Mouse (Mus musculus): ENCODE results near the gene Acox3. TPM values are rescaled to one million over a fixed set of nuclear protein-coding genes. Genes with fewer than 3 reads are reported as not detected.

Acox3 gene
- total and polyA plus RNA-seq, 2 experiments from 2014 or later: 15.6 to 29.5 TPM

GRCm38 (mm10) chr5:35601526-35601925, 18.7 kb downstream of the Acox3 start:
- Histone ChIP-seq H3K9ac (replicated peaks; ENCODE audit: low read length, poor library complexity, severe bottlenecking) (no peak overlapping the region), H3K27me3 (ENCODE audit: insufficient read depth, low read length) (no peaks in the 10 kb centered on the region), H3K4me2 (ENCODE audit: low read depth, low read length, poor library complexity, severe bottlenecking) (no peak overlapping the region), H3K27ac (ENCODE audit: low read depth, low read length) (no peak overlapping the region), H3K9me3 (ENCODE audit: low read length) (no peaks in the 10 kb centered on the region), H3K4me3 (ENCODE audit: low read depth, low read length) (no peak overlapping the region), H3K4me1 (ENCODE audit: insufficient read depth, low read length) (no peaks in the 10 kb centered on the region), H3K36me3 (ENCODE audit: insufficient read depth, low read length) (peaks cover 53% of the 10 kb centered on the region)
- TF ChIP-seq CTCF (IDR thresholded peaks at IDR 0.05): no peak
- WGBS: 87% methylated on average over 8 of the region's 8 CpGs
- DNase-seq (ENCODE audit: low spot score) (no peak), ATAC-seq (ENCODE audit: low FRiP score) (no peak)

- Histone ChIP-seq H3K27ac (ENCODE audit: low read depth, low read length) (no peak overlapping the region), H3K4me3 (ENCODE audit: low read depth, low read length) (no peak overlapping the region), H3K4me2 (ENCODE audit: low read depth, low read length, poor library complexity, severe bottlenecking) (no peak overlapping the region), H3K9me3 (ENCODE audit: low read length) (no peaks in the 10 kb centered on the region), H3K27me3 (ENCODE audit: insufficient read depth, low read length) (no peaks in the 10 kb centered on the region), H3K36me3 (ENCODE audit: insufficient read depth, low read length) (peaks cover 34% of the 10 kb centered on the region), H3K4me1 (ENCODE audit: insufficient read depth, low read length) (peaks cover 5% of the 10 kb centered on the region; the same call in 1 of the 2 replicates), H3K9ac (replicated peaks; ENCODE audit: low read length, poor library complexity, severe bottlenecking) (no peak overlapping the region)
- 81% methylated on average over 7 of the region's 7 CpGs for WGBS
- no peak for TF ChIP-seq CTCF (IDR thresholded peaks at IDR 0.05)
- DNase-seq (ENCODE audit: low spot score) (no peak), ATAC-seq (ENCODE audit: low FRiP score) (no peak)
Observed at GRCm38 (mm10) chr5:35605355-35605754, 22.5 kb downstream of the Acox3 start.

GRCm38 (mm10) chr5:35606800-35607199, 24.0 kb downstream of the Acox3 start:
- no peaks in the 10 kb centered on the region for H3K27me3 ChIP-seq (ENCODE audit: insufficient read depth, low read length)
- H3K4me1 ChIP-seq (ENCODE audit: insufficient read depth, low read length): peaks cover 5% of the 10 kb centered on the region; the same call in 1 of the 2 replicates
- no peak for TF ChIP-seq CTCF (IDR thresholded peaks at IDR 0.05)
- DNase-seq (ENCODE audit: low spot score): no peak
- H3K4me2 ChIP-seq (ENCODE audit: low read depth, low read length, poor library complexity, severe bottlenecking): no peak overlapping the region
- H3K36me3 ChIP-seq (ENCODE audit: insufficient read depth, low read length): peaks cover 25% of the 10 kb centered on the region
- H3K9me3 ChIP-seq (ENCODE audit: low read length): no peaks in the 10 kb centered on the region
- H3K27ac ChIP-seq (ENCODE audit: low read depth, low read length): no peak overlapping the region
- no peak overlapping the region for H3K9ac ChIP-seq (replicated peaks; ENCODE audit: low read length, poor library complexity, severe bottlenecking)
- H3K4me3 ChIP-seq (ENCODE audit: low read depth, low read length): no peak overlapping the region
- 96% methylated on average over 7 of the region's 7 CpGs for WGBS
- ATAC-seq (ENCODE audit: low FRiP score): no peak

- ATAC-seq (ENCODE audit: low FRiP score) (0 out of 2 replicates have a peak, but pooled peaks have one; percentile 47), DNase-seq (ENCODE audit: low spot score) (no peak)
- H3K9ac ChIP-seq (replicated peaks; ENCODE audit: low read length, poor library complexity, severe bottlenecking): no peak overlapping the region
- H3K27me3 ChIP-seq (ENCODE audit: insufficient read depth, low read length): no peaks in the 10 kb centered on the region
- no peak for TF ChIP-seq CTCF (IDR thresholded peaks at IDR 0.05)
- no peak overlapping the region for H3K4me2 ChIP-seq (ENCODE audit: low read depth, low read length, poor library complexity, severe bottlenecking)
- 73% methylated on average over 6 of the region's 7 CpGs for WGBS
- no peak overlapping the region for H3K27ac ChIP-seq (ENCODE audit: low read depth, low read length)
- no peaks in the 10 kb centered on the region for H3K9me3 ChIP-seq (ENCODE audit: low read length)
- peaks cover 18% of the 10 kb centered on the region for H3K36me3 ChIP-seq (ENCODE audit: insufficient read depth, low read length)
- H3K4me3 ChIP-seq (ENCODE audit: low read depth, low read length): no peak overlapping the region
- H3K4me1 ChIP-seq (ENCODE audit: insufficient read depth, low read length): peaks cover 5% of the 10 kb centered on the region; the same call in 1 of the 2 replicates
Observed at GRCm38 (mm10) chr5:35607784-35608183, 24.9 kb downstream of the Acox3 start.

GRCm38 (mm10) chr5:35608559-35608958, 25.7 kb downstream of the Acox3 start:
- Histone ChIP-seq H3K36me3 (ENCODE audit: insufficient read depth, low read length) (peaks cover 11% of the 10 kb centered on the region; the same call in 1 of the 2 replicates), H3K27me3 (ENCODE audit: insufficient read depth, low read length) (no peaks in the 10 kb centered on the region), H3K27ac (ENCODE audit: low read depth, low read length) (no peak overlapping the region), H3K4me2 (ENCODE audit: low read depth, low read length, poor library complexity, severe bottlenecking) (no peak overlapping the region), H3K9me3 (ENCODE audit: low read length) (no peaks in the 10 kb centered on the region), H3K4me1 (ENCODE audit: insufficient read depth, low read length) (peaks cover 5% of the 10 kb centered on the region; the same call in 1 of the 2 replicates), H3K9ac (replicated peaks; ENCODE audit: low read length, poor library complexity, severe bottlenecking) (no peak overlapping the region), H3K4me3 (ENCODE audit: low read depth, low read length) (no peak overlapping the region)
- WGBS: 76% methylated on average over 5 of the region's 5 CpGs
- TF ChIP-seq CTCF (IDR thresholded peaks at IDR 0.05): no peak
- no peak for DNase-seq (ENCODE audit: low spot score)
- no peak for ATAC-seq (ENCODE audit: low FRiP score)

GRCm38 (mm10) chr5:35609381-35609780, 26.5 kb downstream of the Acox3 start:
- WGBS: 11% methylated on average over 12 of the region's 12 CpGs
- DNase-seq (ENCODE audit: low spot score) (peak; percentile 73), ATAC-seq (ENCODE audit: low FRiP score) (peak; percentile 28; the same call in 1 of the 2 replicates)
- no peak overlapping the region for H3K27ac ChIP-seq (ENCODE audit: low read depth, low read length)
- no peak for TF ChIP-seq CTCF (IDR thresholded peaks at IDR 0.05)
- H3K27me3 ChIP-seq (ENCODE audit: insufficient read depth, low read length): no peaks in the 10 kb centered on the region
- H3K9me3 ChIP-seq (ENCODE audit: low read length): no peaks in the 10 kb centered on the region
- peaks cover 5% of the 10 kb centered on the region; the same call in 1 of the 2 replicates for H3K4me1 ChIP-seq (ENCODE audit: insufficient read depth, low read length)
- no peak overlapping the region for H3K4me2 ChIP-seq (ENCODE audit: low read depth, low read length, poor library complexity, severe bottlenecking)
- H3K36me3 ChIP-seq (ENCODE audit: insufficient read depth, low read length): peaks cover 14% of the 10 kb centered on the region; the same call in 1 of the 2 replicates
- no peak overlapping the region for H3K4me3 ChIP-seq (ENCODE audit: low read depth, low read length)
- no peak overlapping the region for H3K9ac ChIP-seq (replicated peaks; ENCODE audit: low read length, poor library complexity, severe bottlenecking)
